ENCODE assay signal across 8 mouse cellular contexts in the genomic region with DNA sequence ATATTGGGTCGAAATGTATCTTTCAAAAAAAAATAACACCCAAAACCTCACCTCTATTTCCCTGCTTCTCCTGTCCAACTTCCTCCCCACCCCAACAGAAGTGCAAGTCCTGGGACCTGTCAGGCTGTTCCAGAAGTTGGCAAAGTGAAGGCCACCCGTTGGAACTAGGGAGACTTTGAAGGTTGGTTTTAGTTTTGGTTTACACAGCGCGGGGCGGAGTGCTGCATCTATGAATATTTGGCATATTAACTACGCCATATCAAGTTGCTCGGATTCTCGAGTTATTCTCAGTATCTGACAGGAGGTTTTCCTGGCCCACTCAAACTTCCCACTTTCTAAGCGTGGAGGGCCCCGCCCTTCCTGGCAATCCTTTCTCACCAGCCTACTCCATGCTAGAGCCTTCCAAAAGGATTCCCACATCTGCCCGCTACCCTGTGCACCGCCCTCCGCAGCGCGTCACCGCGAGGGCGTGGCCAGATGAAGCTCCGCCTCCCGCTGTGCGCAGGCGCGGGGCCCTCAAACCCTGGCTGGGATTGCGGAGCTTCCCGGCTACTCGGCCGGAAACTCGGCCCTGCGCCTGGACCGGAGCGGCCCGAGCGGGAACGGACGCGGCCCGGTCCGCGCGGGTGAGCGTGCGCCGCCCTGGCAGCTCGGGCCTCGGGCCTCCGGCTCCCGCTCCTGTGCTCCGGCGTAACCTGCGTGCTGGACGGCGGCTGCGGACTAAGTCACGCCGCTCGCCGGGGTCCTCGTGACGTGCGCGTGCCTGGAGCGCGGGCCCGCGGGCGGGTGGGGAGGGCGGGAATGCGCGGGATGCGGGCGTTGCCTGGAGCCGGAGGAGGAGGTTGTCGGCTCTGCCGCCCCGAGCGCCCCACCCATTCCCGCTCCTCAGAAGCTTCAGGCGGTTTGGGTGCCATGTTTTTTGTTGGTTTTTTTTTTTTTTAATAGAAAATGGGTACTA. TPM values are rescaled to one million over a fixed set of nuclear protein-coding genes. Genes with fewer than 3 reads are reported as not detected.
DNase-seq lines count a peak whose midpoint lies in the region; ATAC-seq lines count a peak whose summit lies in the region.

Gene Ddx59, plus strand, starts transcription at position 474 of the 958 bp plus-strand sequence.

- WGBS in hindbrain, embryonic 12.5 days = 4% methylated on average over 76 of the region's 78 CpGs

- H3K9me3 ChIP-seq in hindbrain, embryonic 12.5 days (replicated peaks) = no peaks in the 10 kb centered on the region

- H3K4me1 ChIP-seq in hindbrain, embryonic 12.5 days = peaks cover 10% of the 10 kb centered on the region

- DNase-seq in MN1 (ENCODE audit: low spot score) = peak; percentile 95
- peak; percentile 96 for DNase-seq in cerebellum, adult 9-10 months
- DNase-seq in frontal cortex, adult 2 months (ENCODE audit: extremely low spot score in 1 of 2, low spot score in 1 of 2) = peak; percentile 92 to 98
- peak; percentile 97 to 99 for DNase-seq in layer of hippocampus, postnatal 14 days (ENCODE audit: low spot score in 2 of 2)
- peak; percentile 98 for DNase-seq in lung, postnatal 14 days
- peak; percentile 83 for DNase-seq in retina, adult 2 months (ENCODE audit: low read depth, low spot score)
- DNase-seq in thymus, postnatal 36 days = peak; percentile 94 to 98

- peak; percentile 99 for ATAC-seq in hindbrain, embryonic 12.5 days (ENCODE audit: low FRiP score)

- H3K27ac ChIP-seq in hindbrain, embryonic 12.5 days = peak within 1 kb of the TSS; percentile 97

- H3K27me3 ChIP-seq in hindbrain, embryonic 12.5 days = no peaks in the 10 kb centered on the region

- H3K9ac ChIP-seq in hindbrain, embryonic 12.5 days = peak within 1 kb of the TSS; percentile 90

- H3K4me3 ChIP-seq in hindbrain, embryonic 12.5 days = peak within 1 kb of the TSS; percentile 81

- H3K4me2 ChIP-seq in hindbrain, embryonic 12.5 days (replicated peaks) = peak within 1 kb of the TSS; percentile 51

- peaks cover 7% of the 10 kb centered on the region for H3K36me3 ChIP-seq in hindbrain, embryonic 12.5 days

RNA-seq across cellular contexts. Expression of gene Ddx59, which starts in this region (rescaled TPM):
- polyA plus RNA-seq in frontal cortex, adult 2 months (2012; rRNA removed) = 6.6 and 7.8 TPM in 2 replicates
- 17.5 and 18.2 TPM in 2 replicates for polyA plus RNA-seq in hindbrain, embryonic 12.5 days (2016; fragmentation: Nextera tagmentation; extraction: Ambion mirVana)
- total RNA-seq in layer of hippocampus, postnatal 14 days (2021) = 10 to 100 TPM; 10.8 to 10.9 TPM

Comparison
In these comparisons a context has a peak if more than half of its experiments do, and no peak if none do; other contexts are left out.
1. Peak in every context shown above with its lines: DNase-seq, ATAC-seq, H3K4me3 ChIP-seq and H3K27ac ChIP-seq.